Mouse (Mus musculus): Measurements from ENCODE around the gene Clstn1. TPM values are rescaled to one million over a fixed set of nuclear protein-coding genes. Genes with fewer than 3 reads are reported as not detected.
"Not testable (repeated sequence)": the region's sequence is repeated elsewhere in the genome, so short reads cannot be mapped to it uniquely, and the experiment has no call there.

Clstn1 gene
- polyA plus RNA-seq, 1 experiment = 51.5 TPM

DNA sequence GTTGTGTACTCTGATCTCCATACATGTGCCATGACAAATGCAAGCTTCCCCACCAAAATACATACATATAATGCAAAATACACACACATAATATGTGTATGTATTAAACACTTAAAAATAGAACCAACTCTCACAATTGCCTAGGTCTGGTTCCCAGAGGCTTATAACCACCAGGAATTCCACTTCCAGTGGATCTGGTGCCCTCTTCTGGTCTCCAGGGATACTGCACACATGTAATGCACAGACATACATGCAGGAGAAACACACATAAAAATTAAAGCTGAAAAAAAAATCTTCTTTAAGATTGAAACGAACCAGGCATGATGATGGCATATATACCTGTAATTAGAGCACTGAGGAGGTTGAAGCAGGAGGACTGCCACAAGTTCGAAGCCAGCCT is 5.2 kb downstream of the Clstn1 start:
- no peak for DNase-seq (ENCODE audit: low read depth, low spot score)
- 95% methylated on average over 2 of the region's 2 CpGs for WGBS

DNA sequence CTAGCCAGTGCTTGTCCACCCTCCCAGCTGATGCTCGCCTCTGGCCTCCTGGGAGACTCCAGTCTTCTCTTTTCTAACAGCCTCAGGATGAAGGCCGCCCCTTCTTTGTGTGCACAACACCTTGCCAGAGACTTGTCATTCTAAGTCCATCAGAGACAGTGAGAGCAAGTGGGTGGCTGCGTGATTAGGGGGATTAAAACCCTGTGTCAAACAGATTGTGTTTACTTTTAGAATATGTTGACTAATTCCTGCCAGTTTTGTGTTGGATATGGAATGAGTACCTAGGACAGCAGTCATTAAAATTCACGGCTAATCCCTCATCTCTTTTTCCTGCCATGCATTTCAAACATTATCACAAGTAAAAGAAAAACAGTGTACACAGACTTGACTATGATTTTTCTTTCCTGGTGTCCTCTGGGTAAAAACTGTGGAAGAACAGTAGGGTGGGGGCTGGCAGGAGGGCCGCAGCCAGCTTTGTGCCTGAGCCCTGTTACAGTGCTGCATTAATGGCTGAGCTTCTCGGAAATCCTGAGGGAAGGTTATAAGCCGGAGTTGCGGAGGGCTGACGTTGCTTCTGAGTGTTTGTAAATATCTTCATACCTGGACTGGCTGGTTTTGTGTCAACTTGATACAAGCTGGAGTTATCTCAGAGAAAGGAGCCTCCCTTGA is 8.8 kb downstream of the Clstn1 start:
- 81% methylated on average over 9 of the region's 9 CpGs for whole genome bisulfite sequencing

DNA sequence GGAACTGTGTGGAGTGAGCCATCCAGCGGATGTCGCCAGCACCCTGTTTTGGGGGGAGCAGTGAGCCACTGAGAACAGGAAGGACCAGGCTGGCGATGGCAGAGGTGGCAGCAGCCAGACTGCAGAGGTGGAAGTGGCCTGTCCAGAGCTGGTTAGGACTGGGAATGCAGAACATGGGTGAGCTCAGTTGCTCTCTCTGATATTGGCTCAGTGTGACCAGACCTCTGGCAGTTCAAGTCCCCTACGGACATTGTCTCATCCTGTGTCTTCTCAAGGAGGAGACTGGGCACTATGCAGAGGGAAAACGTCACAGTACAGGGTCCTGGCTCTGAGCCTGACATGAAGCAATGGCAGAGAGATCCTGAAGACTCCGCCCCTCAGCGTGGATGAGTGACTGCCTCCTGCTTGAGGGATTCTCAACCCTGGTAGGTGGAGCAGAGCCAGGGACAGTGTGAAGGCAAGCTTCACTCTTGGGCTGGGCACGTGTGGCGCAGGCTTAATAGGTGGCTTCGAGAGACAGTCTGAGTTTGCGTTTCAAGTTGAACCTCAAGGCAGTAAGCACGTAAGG is 11.5 kb downstream of the Clstn1 start:
- no peak for DNase-seq (ENCODE audit: low read depth, low spot score)
- 76% methylated on average over 12 of the region's 12 CpGs for WGBS

More for the DNA sequence above, 8.8 kb downstream of the Clstn1 start:
- DNase-seq (ENCODE audit: low read depth, low spot score) = no peak

DNA sequence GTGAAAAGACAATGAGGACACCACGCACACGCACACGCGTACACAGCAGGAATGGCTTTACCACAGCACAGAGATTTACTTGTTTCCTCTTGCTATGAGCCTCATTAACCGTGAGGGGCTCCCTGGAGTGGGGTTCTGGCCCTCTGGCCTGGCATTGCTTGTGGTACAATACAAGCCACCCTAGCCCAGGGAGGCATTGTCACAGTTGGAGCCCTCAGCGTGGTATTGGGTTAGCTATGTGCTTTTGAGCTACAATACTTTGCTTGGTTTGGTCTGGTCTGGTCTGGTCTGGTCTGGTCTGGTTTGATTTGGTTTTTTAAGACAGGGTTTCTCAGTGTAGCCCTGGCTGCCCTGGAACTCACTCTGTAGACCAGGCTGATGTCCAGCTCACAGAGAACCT is 13.3 kb downstream of the Clstn1 start:
- WGBS = 95% methylated on average over 6 of the region's 6 CpGs
- no peak for DNase-seq (ENCODE audit: low read depth, low spot score)

DNA sequence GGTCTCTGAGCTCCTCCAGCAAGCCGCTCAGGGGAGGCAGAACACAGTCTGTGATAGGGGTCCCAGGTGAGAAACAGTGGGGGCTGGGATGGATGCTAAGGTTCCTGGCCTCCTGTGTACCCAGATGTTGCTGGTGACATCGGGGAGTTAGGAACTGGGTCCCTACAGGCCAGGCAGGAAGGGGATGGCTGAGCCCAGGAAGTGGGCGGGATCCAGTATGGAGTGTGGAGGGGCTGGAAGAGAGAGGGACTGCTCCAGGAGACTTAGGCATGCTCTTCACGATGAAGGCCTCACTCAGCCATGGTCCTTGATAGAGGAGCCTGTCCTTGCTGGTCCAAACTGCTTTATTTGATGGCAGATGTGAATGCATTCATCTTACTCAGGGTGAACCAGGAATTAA is 13.9 kb downstream of the Clstn1 start:
- DNase-seq (ENCODE audit: low read depth, low spot score) = no peak
- WGBS = 86% methylated on average over 4 of the region's 4 CpGs

DNA sequence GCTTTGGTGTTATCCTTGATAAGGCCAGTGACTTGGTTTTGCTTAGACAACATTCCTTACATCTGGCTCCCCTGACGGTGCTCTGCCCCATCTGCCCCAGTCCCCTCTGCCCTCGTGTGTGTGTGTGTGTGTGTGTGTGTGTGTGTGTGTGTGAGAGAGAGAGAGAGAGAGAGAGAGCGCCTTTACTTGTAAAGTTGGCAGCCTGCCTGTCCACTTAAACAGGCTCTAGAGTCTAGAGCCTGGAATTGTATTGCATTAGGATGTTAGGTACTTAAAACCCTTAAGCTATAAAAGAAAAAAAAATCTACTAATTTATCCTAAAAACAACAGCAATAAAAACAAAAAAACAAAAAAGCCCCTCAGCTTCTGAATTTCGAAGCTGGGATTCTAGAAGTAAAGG is 15.2 kb downstream of the Clstn1 start:
- DNase-seq (ENCODE audit: low read depth, low spot score) = no peak
- WGBS = 21% methylated on average over 4 of the region's 4 CpGs

DNA sequence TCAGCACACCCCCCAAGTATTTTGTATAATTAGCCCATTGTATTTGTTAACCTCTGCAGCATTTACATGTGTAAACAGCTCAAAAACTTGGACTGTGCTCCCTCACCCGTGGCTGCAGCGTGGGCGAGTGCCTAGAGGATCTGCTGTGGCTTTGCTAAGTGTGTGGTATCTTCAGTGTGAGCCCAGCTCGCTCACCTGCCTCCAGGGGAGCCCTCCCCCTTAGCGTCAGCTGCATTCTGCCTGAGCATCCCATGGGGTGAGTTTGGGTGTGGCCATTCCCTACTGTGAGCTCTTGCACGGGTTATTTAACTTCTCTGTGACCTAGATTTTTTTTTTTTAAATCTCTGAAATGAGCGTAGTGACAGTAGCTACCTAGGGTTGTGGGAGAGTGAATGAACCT is 16.0 kb downstream of the Clstn1 start:
- 45% methylated on average over 7 of the region's 7 CpGs for WGBS
- no peak for DNase-seq (ENCODE audit: low read depth, low spot score)

DNA sequence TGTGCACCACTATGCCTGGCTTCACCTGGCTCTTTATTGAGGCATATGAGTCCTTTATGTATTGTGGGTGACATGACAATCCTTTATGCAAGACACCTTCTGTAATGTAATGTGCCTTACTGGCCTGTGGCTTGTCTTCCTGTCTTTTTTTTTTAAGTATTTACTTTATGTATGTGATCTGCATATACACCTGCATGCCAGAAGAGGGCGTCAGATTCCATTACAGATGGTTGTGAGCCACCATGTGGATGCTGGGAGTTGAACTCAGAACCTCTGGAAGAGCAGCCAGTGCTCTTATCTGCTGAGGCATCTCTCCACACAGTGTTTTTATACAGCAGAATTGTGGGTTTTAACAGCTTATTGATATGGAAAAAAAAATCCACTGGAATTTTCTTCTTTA is 17.6 kb downstream of the Clstn1 start:
- 54% methylated on average over 1 of the region's 1 CpGs for WGBS
- DNase-seq (ENCODE audit: low read depth, low spot score) = no peak

DNA sequence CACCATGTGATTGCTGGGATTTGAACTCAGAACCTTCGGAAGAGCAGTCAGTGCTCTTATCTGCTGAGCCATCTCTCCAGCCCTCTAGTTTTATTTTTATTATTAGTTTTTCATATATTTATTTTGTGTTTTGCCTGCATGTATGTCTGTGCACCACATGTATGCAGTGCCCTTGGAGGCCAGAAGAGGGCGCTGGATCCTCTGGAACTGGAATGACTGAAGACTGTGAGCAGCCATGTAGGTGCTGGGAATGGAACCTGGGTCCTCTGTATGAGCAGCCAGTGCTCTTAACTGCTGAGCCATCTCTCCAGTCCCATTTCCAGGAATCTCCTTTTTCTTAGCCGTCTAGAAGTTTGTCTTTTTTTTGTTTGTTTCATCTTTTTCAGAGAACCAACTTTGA is 18.2 kb downstream of the Clstn1 start:
- no peak for DNase-seq (ENCODE audit: low read depth, low spot score)
- 80% methylated on average over 3 of the region's 3 CpGs for WGBS

DNA sequence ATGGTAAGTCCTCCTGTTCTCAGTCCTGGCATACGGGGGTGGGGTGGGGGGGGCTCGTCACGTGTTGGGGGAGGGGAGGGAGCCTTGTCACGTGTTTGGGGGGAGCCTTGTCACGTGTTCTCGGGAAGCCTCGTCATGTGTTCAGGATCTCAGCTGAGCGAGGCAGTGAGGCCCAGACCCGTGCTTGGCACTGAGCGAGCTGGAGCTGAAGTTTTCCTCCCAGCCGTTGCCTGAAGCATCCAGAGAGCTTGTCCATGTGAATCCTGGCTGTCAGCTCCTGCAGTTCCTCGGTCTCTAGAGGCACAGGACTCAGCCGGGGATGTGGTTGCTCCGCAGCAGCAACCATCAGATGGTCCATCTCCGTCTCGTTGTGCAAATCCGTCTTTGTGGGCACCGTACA is 19.8 kb downstream of the Clstn1 start:
- no peak for DNase-seq (ENCODE audit: low read depth, low spot score)
- WGBS = 90% methylated on average over 18 of the region's 18 CpGs

DNA sequence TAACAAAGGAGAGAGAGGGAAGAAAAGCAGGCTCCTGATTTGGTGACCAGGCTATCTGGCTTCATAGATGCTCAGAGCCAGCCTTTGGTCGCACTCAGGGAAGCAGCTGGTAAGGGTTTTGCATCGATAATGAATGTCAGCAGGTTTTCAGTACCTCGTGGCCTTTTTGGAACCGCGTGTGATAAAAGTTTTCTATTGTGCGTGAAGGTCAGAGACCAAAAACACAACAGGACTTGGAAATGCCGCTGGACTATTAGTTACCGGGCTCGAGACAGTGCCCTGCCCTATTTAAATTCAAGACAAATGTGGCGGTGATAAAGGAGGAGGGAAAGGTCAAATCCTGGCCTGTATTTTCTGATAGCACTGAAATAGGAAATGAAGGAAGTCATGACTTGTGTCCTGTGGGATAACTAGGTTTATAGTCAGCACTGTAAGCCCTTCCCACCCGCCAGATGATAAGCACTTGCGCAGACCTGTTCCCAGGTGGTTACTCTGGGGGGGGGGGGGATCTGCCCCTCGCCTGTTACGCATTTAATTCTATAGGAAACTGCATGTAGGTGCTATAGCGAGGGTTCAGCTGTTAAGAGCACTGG is 20.6 kb downstream of the Clstn1 start:
- no peak for DNase-seq (ENCODE audit: low read depth, low spot score)
- 78% methylated on average over 15 of the region's 15 CpGs for WGBS

DNA sequence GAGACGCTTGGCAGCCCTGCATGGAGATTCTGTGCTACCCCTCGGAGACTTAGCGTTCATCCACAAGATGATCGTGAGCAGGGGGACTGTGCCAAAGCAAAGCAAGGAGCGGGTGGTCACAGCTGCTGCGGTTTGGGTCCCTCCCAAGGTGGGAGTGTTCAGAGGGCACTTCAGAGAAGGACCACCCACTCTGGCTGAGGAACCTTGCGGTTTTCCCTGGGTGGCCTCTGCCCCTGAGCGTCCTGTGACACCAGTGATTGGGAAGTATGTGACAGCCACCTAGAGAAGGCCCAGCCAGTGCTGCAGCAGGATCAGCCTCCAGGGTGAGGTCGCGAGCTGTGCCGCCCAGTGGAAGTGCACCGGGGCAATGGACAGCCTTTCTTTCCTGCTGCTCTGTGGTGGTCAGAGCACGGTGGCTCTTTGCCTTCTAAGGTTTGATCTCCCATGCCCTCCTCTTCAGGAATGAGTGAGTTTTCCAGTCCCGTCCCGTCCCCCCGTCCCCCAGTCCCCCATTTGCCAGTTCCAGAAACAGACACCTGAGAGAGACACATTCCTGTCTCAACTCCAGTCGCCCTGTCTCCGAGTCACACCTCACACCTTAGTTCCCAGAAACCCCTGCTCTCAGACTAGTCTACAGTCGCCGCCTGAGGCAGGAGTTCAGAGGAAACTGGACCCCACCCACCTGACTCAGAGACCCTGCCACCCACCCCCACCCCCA is 21.5 kb downstream of the Clstn1 start:
- WGBS = 72% methylated on average over 20 of the region's 20 CpGs

DNA sequence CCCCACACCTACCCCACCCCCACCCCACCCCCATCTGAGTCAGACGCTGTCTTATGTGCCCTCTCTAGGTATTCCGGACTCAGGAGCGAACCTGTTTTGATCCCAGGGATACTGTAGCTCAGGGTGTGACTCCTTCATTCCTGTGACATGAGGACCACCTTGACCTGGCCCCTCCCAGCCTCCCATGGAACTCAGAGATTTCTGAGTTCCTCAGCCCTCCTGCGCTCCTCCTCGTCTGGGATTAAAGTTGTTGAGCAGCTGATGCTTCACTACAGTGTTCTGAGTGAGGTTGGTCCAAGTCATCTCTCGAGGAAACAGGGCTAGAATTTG is 22.0 kb downstream of the Clstn1 start:
- WGBS = 86% methylated on average over 6 of the region's 6 CpGs
- DNase-seq (ENCODE audit: low read depth, low spot score) = no peak

More for the DNA sequence above, 21.5 kb downstream of the Clstn1 start:
- DNase-seq (ENCODE audit: low read depth, low spot score) = no peak

DNA sequence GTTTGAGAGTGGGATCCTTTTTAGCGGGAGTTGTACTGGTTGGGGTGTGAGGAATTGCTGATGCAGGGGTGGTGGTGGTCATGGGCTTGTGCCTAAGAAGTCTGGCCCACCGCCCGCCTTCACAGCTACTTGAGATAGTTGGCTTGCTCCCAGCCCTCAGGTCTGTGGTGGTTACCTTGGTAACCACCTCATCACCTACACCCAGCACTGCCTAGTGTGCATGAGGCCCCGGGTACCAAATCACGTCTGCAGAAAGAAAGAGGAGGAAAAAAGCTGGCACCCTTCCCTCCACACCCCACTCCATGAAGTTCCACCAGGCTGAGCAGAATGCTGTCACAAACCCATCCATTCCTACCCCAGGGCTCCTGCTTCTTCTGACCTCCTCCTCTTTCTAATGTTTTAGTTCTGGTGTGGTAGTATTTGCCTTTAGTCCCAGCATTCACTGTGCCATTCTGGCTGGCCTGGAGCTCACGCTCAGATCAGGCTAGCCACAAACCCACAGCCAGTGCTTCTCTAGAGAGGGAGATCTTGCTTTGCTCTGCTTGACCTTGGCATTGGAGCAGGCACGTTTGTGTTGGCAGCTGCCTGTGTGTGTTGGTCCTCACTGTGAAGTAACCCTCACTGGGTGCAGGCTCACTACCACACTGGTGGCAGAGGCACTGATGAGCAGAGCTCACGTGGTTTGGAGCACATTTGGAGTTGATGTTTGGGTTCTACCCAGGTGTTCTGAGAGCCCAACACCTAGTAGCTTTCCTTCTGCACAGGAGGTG is 23.2 kb downstream of the Clstn1 start:
- 74% methylated on average over 8 of the region's 8 CpGs for WGBS
- DNase-seq (ENCODE audit: low read depth, low spot score) = no peak

DNA sequence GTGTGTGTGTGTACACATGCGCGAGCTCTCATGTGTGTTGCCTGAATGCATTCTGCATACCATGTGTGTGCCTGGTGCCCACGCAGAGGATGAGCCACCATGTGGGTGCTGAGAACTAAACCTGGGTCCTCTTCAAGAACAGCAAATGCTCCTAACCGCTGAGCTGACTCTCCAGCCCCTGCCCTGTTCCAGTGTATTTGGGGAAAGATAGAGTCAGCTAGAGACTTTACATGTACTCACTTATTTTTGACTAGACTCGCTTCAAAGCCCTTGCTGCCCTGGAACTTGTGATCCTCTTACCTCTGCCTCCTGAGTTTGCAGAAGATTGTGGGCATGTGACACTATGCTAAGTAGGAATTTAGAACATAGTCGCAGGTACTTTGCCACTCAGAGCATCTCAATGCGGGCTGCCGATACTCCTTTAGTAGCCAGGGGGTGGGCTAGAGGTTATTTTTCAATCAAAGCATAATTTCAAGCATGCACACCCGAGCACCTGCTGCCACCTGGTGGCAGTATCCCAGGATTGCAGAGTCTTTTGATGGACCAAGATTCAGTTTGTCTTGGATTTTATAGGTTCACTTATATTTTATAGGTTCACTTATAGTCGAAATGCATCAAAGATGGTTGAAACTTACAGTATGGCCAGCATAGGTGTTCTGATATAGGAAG is 25.2 kb downstream of the Clstn1 start:
- no peak for DNase-seq (ENCODE audit: low read depth, low spot score)
- 50% methylated on average over 10 of the region's 10 CpGs for WGBS

DNA sequence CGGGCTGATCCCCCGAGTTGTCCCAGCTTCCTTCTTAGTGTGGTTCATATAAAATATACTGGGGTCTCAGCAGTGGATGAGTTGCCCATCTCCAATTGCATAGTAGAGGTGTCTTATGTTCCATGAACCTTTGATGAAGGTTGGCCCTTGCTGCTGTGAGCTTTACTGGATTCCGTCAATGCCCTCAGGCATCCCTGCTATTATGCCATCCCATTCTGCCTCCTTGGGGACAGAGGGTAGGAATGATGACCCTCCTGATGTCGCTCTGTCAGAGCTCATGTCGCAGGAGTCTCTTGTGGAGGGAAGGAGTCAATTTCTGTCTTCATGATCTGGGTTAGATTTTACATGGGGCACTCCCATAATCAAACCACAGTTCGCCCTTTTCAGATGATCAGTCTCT is 27.2 kb downstream of the Clstn1 start:
- WGBS = 77% methylated on average over 6 of the region's 6 CpGs
- DNase-seq (ENCODE audit: low read depth, low spot score) = not testable (repeated sequence)

DNA sequence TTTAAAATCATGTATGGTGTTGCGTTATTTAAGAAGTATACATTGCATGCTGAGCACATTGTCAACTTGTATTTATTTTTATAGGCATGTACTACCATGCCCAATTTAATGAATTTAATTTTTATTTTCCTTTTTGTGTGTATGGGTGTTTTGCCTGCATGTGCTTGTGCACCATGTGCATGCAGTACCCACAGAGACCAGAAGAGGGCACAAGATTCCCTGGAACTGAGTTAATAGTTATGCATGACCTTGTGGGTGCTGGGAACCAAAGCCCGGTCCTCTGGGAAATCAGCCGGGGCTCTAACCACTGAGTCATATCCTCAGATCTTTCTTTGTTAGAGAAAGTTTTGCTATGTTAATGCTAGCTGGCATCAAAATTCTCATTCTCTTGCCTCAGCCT is 28.6 kb downstream of the Clstn1 start:
- WGBS = 97% methylated on average over 3 of the region's 3 CpGs
- DNase-seq (ENCODE audit: low read depth, low spot score) = no peak

DNA sequence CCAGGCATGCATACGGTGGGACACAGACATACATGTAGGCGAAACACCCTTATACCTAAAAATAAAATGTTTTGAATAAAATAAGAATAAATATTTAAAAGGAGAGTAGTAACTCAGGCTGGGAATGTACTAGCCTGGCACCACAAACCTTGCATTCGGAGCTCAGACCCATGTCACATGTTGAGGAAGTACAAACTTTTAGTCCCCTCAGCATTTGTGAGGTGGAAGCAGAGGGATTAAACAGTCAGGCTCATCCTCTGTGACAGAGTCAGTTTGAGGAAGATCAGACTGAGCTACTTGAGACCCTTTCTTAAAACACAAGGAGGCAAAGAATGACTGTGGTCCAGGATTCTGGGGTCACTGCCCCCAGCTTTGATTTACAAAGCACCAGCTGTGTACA is 30.7 kb downstream of the Clstn1 start:
- 80% methylated on average over 3 of the region's 3 CpGs for WGBS
- not testable (repeated sequence) for DNase-seq (ENCODE audit: low read depth, low spot score)

DNA sequence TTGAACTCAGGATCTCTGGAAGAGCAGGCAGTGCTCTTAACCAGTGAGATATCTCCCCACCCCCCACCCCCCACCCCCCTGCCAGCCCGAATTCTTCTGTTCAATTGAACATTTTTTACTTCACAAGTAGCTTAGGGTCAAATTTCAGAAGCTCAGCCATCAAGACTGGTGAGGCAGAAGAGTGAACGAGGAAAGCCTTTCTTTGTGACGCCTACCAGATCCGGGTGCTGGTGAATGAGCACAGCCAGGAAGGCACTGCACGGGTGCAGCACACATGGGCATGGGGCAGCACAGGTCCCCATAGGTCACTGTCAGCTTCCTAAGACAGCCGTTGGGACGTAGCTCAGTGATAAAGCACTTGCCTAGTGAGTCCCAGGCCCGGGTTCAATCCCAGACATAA is 33.7 kb downstream of the Clstn1 start:
- no peak for DNase-seq (ENCODE audit: low read depth, low spot score)
- 86% methylated on average over 8 of the region's 8 CpGs for WGBS

DNA sequence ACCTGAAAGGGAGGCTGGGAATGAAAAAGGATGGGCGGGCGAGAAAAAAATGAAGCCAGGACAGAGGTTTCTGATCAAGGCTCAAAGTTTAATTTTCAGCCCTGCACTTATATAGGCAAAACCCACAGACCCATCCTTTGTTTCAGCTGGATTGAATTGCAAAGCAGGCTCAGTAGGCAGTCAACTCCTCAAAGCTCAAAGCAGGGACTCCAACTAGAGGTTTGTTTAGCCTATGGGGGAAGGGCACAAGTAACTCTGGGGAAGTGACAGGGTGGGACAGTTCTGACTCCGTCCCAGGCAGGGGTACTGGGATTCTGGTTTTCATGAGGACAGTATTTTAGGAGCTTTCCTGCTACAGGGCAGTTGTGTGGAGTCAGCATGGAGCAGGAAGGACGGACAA is 35.0 kb downstream of the Clstn1 start:
- no peak for DNase-seq (ENCODE audit: low read depth, low spot score)
- 84% methylated on average over 4 of the region's 4 CpGs for WGBS
